Mouse (Mus musculus) heart, embryonic 15.5 days (tissue): Measurements from ENCODE around the gene Gm45837. TPM values are rescaled to one million over a fixed set of nuclear protein-coding genes. Genes with fewer than 3 reads are reported as not detected.

ENCODE experiments used
- ATAC-seq: fragments of 200-750 bp; cut with Nextera tagmentation; replicated peaks from 2 replicates; pipeline ENCODE4 v1.8.0; 2017; ENCODE audit warnings: low read depth, moderate TSS enrichment; ENCODE audit not compliant: insufficient number of reproducible peaks, insufficient read depth, low FRiP score
- H3K27ac ChIP-seq: fragments of 300-500 bp; sonication (generic); 2 replicates; pipeline ENCODE4 v1.5.1; 2015; ENCODE audit warnings: mild to moderate bottlenecking, inconsistent platforms
- H3K27me3 ChIP-seq: fragments of 300-500 bp; sonication (generic); 2 replicates; pipeline ENCODE4 v1.6.1; 2015; ENCODE audit warnings: inconsistent platforms
- H3K36me3 ChIP-seq: fragments of 300-500 bp; sonication (generic); 2 replicates; pipeline ENCODE4 v1.6.1; 2015; ENCODE audit warnings: mild to moderate bottlenecking, inconsistent platforms
- H3K4me1 ChIP-seq: fragments of 300-500 bp; sonication (generic); replicated peaks from 2 replicates; pipeline ENCODE4 v1.6.1; 2015; ENCODE audit warnings: inconsistent platforms
- H3K4me2 ChIP-seq: fragments of 300-500 bp; sonication (generic); 2 replicates; pipeline ENCODE4 v1.6.1; 2015; ENCODE audit warnings: inconsistent platforms, mild to moderate bottlenecking, moderate library complexity
- H3K4me3 ChIP-seq: fragments of 300-500 bp; sonication (generic); 2 replicates; pipeline ENCODE4 v1.5.1; 2015; ENCODE audit warnings: mild to moderate bottlenecking, inconsistent platforms
- H3K9ac ChIP-seq: fragments of 300-500 bp; sonication (generic); 2 replicates; pipeline ENCODE4 v1.6.1; 2015; ENCODE audit warnings: mild to moderate bottlenecking, inconsistent platforms
- H3K9me3 ChIP-seq: fragments of 300-500 bp; sonication (generic); replicated peaks from 2 replicates; pipeline ENCODE4 v1.6.1; 2016; ENCODE audit warnings: inconsistent platforms
- WGBS: fragments of 180-500 bp; shearing (Covaris S2); methylation state at CpG from one replicate; pipeline ENCODE4 v1.1.7; 2015; ENCODE audit warnings: mixed read lengths; 5-methylcytosine and 5-hydroxymethylcytosine counted together
- polyA plus RNA-seq: library from polyadenylated mRNA; unstranded; fragments of >200 nt; fragmentation: Nextera tagmentation; extraction: Ambion mirVana; gene quantifications from 2 replicates; pipeline ENCODE4 v1.2.1, GENCODE M21; 2015

The Gm45837 gene
- polyA plus RNA-seq, 1 experiment from 2014 or later = not detected

DNA sequence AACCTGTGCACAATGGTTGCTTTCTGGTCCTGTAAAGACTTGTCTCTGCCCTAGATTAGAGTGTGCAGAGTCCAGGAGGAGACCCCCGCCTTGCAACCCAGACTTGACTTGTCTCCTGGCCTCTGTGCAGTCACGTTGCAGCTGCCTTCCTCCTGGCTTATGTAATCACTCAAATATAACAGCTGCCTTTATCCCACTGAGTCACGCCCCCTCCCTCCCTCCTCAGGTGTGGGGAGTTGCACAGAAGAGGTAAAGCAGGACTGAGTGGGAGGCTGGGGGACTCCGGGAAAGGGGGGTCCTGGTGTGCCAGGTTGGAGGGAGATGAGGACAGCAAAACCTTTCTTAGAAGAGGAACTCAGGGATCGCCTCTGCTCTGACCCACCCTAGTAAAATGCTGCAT is 5.7 kb downstream of the Gm45837 start:
- Histone ChIP-seq H3K4me1 (peaks cover 25% of the 10 kb centered on the region), H3K27me3 (peaks cover 48% of the 10 kb centered on the region), H3K27ac (no peak overlapping the region), H3K9me3 (no peaks in the 10 kb centered on the region), H3K9ac (no peak overlapping the region), H3K4me2 (no peak overlapping the region), H3K4me3 (no peak overlapping the region), H3K36me3 (peaks cover under 1% of the 10 kb centered on the region; the same call in 1 of the 2 replicates)
- no peak for ATAC-seq
- 53% methylated on average over 5 of the region's 5 CpGs for WGBS

DNA sequence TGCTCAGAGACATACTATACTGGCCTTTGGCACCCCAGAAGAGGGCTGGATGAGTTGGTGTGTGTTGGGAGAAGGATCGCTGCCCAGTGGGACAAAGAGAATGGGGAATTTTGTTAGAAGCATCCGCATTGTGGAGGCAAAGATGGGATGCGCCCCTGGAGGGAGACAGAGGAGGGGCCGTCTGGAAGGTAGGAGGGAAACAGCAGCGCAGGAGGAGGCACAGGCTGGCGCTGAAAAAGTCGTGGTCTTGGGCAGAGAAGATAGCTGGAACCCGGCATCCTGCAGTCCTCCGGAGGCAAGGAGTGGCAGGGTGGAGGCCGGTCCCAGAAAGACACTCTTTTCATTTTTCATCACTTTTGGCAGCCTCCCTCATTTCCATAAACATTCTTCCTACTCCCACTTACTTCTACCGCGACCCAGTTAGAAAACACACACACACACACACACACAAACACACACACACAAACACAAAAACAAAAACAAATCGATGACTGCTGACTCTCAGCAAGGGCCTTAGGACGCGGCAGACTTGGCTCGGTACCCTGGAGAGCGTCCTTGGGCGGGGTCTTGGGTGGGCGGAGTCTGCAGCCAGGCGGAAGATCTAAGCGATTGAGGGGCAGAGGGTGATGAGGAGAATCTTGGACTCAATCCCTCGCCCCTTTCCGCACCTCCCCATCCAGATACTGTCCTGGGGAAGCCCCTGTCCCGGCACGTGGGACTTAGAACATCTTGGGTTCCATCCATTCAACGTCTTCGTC is 8.5 kb downstream of the Gm45837 start:
- peaks cover 71% of the 10 kb centered on the region for H3K27me3 ChIP-seq
- H3K27ac ChIP-seq = no peak overlapping the region
- WGBS = 4% methylated on average over 27 of the region's 27 CpGs
- H3K36me3 ChIP-seq = no peaks in the 10 kb centered on the region
- H3K4me3 ChIP-seq = no peak overlapping the region
- H3K9ac ChIP-seq = no peak overlapping the region
- no peaks in the 10 kb centered on the region for H3K9me3 ChIP-seq
- H3K4me2 ChIP-seq = no peak overlapping the region
- no peak for ATAC-seq
- H3K4me1 ChIP-seq = peaks cover 18% of the 10 kb centered on the region

DNA sequence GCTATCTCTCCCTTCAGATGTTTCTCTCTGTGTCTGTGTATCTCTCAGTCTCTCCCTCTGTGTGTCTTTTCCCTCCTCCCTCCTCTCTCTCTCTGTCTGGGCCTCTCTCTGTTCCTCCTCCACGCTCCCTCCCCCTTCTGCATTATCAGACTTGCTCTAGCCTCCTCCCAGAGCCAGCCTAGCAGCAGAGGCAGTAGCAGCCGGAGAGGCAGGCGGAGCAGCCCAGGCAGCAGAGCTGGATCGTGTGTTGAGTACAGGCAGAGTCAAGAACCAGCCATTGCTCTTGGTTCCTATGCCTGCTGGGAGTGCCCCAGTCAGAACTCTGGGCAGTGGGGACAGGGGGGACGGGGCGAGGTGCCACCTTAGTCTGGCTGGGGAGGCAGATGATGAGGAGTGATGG is 10.8 kb downstream of the Gm45837 start, which contains the start of gene Pde2a:
Pde2a (plus strand) TSS at position 163 of the 400 bp plus-strand sequence.
- 0 out of 2 replicates have a peak, but pooled peaks have one; percentile 11 for ATAC-seq
- H3K36me3 ChIP-seq = no peaks in the 10 kb centered on the region
- no peak within 1 kb of the TSS for H3K4me3 ChIP-seq
- H3K27ac ChIP-seq = no peak within 1 kb of the TSS
- H3K27me3 ChIP-seq = peaks cover 73% of the 10 kb centered on the region
- H3K9me3 ChIP-seq = no peaks in the 10 kb centered on the region
- WGBS = 13% methylated on average over 6 of the region's 6 CpGs
- no peak within 1 kb of the TSS for H3K9ac ChIP-seq
- H3K4me1 ChIP-seq = no peaks in the 10 kb centered on the region
- H3K4me2 ChIP-seq = no peak within 1 kb of the TSS

DNA sequence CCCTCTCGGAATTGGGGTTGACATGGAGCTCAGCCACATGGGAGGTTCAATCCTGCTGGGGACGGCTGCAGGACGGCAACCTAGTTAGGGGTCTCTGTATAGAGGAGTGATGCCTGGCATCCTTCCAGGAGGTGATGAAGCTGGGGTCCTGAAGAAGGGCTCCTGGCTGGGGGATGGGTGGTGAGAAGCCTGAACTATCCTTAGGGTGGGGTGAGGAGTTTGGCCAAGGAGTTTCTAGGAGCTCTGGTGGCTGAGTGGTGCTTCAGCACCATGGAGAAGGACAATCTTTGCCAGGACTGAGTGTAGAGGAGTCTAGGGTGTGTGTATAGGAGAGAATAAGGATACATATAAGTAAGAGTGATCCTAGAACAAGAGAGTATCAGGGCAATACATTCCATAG is 11.4 kb downstream of the Gm45837 start:
- Histone ChIP-seq H3K27me3 (peaks cover 70% of the 10 kb centered on the region), H3K4me3 (no peak overlapping the region), H3K36me3 (no peaks in the 10 kb centered on the region), H3K4me2 (no peak overlapping the region), H3K9me3 (no peaks in the 10 kb centered on the region), H3K9ac (no peak overlapping the region), H3K4me1 (no peaks in the 10 kb centered on the region), H3K27ac (no peak overlapping the region)
- 43% methylated on average over 3 of the region's 3 CpGs for WGBS
- ATAC-seq = 0 out of 2 replicates have a peak, but pooled peaks have one; percentile 15

DNA sequence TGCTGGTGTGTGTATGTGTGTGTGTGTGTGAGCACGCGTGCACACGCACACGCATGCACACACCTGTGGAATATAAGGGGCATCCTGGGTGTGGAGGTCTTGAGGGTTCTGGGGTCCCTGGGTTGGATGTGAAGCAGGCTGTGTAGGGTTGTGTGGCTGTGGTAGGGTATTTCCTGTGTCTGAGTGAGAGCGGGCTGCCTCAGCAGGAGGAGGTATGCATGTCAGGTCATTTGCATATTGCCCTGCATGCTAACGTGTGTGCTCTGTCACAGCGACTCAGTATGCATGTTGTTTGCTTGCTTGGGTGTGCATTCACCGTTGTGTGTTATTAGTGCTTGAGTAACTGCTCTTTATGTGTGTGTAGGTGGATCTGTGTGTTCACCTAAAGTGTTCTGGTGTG is 12.0 kb downstream of the Gm45837 start:
- Histone ChIP-seq H3K4me3 (no peak overlapping the region), H3K27me3 (peaks cover 64% of the 10 kb centered on the region), H3K4me2 (no peak overlapping the region), H3K4me1 (no peaks in the 10 kb centered on the region), H3K9ac (no peak overlapping the region), H3K27ac (no peak overlapping the region), H3K9me3 (no peaks in the 10 kb centered on the region), H3K36me3 (no peaks in the 10 kb centered on the region)
- no peak for ATAC-seq
- 76% methylated on average over 8 of the region's 8 CpGs for whole genome bisulfite sequencing

DNA sequence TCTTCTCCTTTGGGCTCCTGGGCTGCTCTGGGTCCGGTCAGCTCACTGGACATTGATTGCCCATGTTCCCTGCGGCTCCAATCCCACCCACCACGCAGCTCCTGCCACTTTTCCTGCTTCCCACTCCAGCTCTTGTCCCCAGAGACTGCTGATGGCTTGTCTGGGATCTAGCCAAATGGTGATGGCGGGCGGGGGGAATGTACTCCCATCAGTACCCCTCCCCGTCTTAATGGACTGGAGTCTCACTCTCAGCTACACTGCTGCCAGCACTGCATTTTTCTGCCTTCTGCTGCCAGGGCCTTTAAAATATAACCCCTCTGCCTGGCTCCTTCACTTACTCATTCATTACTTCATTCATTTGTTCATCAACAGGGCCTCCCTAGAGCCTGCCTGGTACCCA is 13.3 kb downstream of the Gm45837 start:
- no peak overlapping the region for H3K4me3 ChIP-seq
- H3K4me1 ChIP-seq = no peaks in the 10 kb centered on the region
- ATAC-seq = no peak; the same call in 1 of the 2 replicates
- H3K27ac ChIP-seq = no peak overlapping the region
- no peak overlapping the region for H3K9ac ChIP-seq
- no peaks in the 10 kb centered on the region for H3K9me3 ChIP-seq
- peaks cover 55% of the 10 kb centered on the region for H3K27me3 ChIP-seq
- 58% methylated on average over 6 of the region's 6 CpGs for WGBS
- no peaks in the 10 kb centered on the region for H3K36me3 ChIP-seq
- no peak overlapping the region for H3K4me2 ChIP-seq

DNA sequence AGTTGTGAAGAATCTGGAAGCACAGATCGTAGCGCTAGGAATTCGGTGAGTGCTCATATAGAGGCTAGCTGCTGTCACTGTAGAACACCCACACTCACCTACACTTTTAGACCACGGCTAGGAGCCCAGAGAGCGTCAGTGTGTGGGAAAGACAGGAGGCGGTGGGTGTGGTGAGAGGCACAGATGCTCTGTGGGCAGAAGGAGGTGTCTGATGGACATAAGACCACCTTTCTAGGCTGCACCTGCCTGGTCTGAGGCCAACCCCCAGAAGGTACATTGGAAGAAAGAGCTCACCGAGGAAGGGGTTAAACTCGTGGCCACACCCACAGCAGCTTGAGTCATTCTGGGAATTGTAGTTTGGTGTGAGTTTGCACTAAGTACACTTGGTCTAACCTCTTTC is 16.0 kb downstream of the Gm45837 start:
- Histone ChIP-seq H3K36me3 (no peaks in the 10 kb centered on the region), H3K4me2 (no peak overlapping the region), H3K4me1 (no peaks in the 10 kb centered on the region), H3K9ac (no peak overlapping the region), H3K27me3 (peaks cover 34% of the 10 kb centered on the region), H3K27ac (no peak overlapping the region), H3K4me3 (no peak overlapping the region), H3K9me3 (no peaks in the 10 kb centered on the region)
- ATAC-seq = no peak
- WGBS = 64% methylated on average over 8 of the region's 8 CpGs

DNA sequence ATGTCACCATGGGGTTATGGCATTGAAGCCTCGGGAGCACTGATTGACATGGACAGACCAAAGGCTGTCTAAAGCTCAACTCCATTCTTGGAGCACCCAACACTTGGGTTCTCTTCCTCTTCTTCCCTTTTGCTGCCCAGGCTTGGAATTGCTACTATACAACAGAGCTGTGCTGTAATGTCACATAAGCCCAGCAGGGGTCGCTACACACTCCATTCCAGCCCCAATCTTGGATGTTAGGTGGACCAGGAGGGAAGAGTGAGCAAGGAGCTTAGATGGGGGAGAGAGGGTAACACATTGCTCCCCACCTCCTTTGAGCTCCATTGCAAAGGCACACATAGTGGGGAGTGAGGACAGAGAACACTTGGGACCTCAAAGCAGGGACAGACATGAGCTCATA is 17.1 kb downstream of the Gm45837 start:
- ATAC-seq = no peak
- WGBS = 10% methylated on average over 2 of the region's 2 CpGs

DNA sequence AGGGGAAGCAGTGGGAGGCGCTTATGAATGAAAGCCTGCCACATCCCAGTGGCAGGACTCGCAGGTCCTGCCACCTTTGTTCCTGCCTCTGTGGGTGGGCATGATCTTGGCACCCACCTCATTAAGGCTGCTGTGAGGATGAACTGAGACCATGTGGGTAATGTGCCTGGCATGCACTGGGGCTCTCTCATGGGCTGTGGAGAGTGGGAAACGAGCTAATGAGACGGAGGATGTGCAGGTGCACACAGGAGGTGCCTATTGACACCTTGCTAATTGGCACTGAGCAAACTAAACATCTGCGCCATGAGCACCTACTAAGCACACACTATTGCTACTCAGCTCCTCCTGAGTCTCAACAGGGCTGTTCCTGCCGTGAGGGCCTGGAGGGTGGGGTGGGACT is 24.4 kb downstream of the Gm45837 start:
- H3K27me3 ChIP-seq = peaks cover 4% of the 10 kb centered on the region
- no peaks in the 10 kb centered on the region for H3K4me1 ChIP-seq
- no peak overlapping the region for H3K9ac ChIP-seq
- H3K4me3 ChIP-seq = no peak overlapping the region
- 58% methylated on average over 6 of the region's 6 CpGs for WGBS
- ATAC-seq = no peak
- H3K4me2 ChIP-seq = no peak overlapping the region
- H3K9me3 ChIP-seq = no peaks in the 10 kb centered on the region
- no peak overlapping the region for H3K27ac ChIP-seq
- no peaks in the 10 kb centered on the region for H3K36me3 ChIP-seq

More for the DNA sequence above, 17.1 kb downstream of the Gm45837 start:
- H3K36me3 ChIP-seq = no peaks in the 10 kb centered on the region
- H3K27ac ChIP-seq = no peak overlapping the region
- H3K9me3 ChIP-seq = no peaks in the 10 kb centered on the region
- H3K4me1 ChIP-seq = no peaks in the 10 kb centered on the region
- no peak overlapping the region for H3K4me3 ChIP-seq
- no peak overlapping the region for H3K4me2 ChIP-seq
- H3K27me3 ChIP-seq = peaks cover 25% of the 10 kb centered on the region
- H3K9ac ChIP-seq = no peak overlapping the region

DNA sequence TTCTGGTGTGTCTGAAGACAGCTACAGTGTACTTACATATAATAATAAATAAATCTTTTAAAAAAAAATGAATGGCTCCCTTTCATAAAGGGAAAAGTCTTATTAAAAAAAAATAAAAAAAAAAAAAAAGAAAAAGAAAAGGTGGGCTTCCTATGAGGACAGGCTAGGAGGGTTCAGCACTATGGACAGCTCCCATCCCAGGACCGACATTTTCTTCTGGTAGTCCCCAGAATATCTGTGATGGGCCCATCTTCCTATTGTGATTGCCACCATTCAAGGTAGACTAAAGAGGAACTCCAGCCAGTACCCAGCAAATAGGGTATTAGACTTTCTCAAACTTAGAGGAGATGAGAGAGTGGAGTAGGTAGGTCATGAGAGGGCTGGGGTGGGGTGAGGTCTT is 27.2 kb downstream of the Gm45837 start:
- no peak overlapping the region for H3K27ac ChIP-seq
- H3K27me3 ChIP-seq = peaks cover 7% of the 10 kb centered on the region
- no peak overlapping the region for H3K4me3 ChIP-seq
- WGBS = 15% methylated on average over 1 of the region's 1 CpGs
- H3K9ac ChIP-seq = no peak overlapping the region
- H3K4me2 ChIP-seq = no peak overlapping the region
- no peaks in the 10 kb centered on the region for H3K9me3 ChIP-seq
- H3K4me1 ChIP-seq = no peaks in the 10 kb centered on the region
- H3K36me3 ChIP-seq = no peaks in the 10 kb centered on the region
- ATAC-seq = no peak

DNA sequence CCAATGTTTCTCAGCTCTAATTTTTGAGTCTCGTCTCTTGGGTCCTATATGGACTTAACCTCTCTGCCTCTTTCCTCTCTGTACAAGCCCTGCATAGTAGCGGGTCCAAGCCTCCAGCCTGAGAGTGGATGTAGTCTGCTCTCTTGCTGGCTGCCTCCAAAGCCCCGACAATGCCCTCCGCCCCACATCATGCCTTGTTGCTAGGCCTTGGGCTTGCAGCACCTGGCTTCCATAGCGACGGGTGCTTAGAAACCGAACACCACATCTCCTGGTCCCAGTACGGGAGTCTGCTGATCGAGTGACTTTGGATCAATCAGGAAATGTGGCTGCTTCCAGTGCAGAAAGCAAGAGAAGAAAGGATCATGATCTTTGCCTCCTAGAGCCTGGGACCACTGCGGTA is 32.4 kb downstream of the Gm45837 start:
- Histone ChIP-seq H3K27ac (no peak overlapping the region), H3K9me3 (no peaks in the 10 kb centered on the region), H3K27me3 (peaks cover 26% of the 10 kb centered on the region), H3K4me3 (no peak overlapping the region), H3K4me2 (no peak overlapping the region), H3K9ac (no peak overlapping the region), H3K36me3 (no peaks in the 10 kb centered on the region), H3K4me1 (no peaks in the 10 kb centered on the region)
- no peak for ATAC-seq
- 71% methylated on average over 10 of the region's 10 CpGs for WGBS

DNA sequence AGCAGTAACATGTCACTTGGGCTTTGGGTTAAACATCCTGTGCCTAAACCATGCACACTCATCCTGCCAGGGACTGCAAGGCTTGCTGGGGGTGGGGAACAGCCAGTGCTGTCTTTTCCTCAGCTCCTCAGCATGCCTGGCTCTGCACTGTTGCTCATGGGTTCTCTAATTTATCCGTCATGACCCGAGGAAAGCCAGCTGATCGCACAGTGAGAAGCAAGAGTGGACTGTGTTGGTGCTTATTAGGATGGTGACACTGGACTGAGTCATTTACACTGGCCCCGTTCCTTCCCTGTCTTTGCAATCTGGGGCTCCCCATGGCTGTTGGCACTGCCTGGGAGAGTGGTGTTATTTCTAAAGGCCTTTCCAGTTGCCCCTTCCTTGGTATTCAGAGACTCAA is 33.5 kb downstream of the Gm45837 start:
- Histone ChIP-seq H3K4me1 (no peaks in the 10 kb centered on the region), H3K27me3 (peaks cover 34% of the 10 kb centered on the region)

More for the DNA sequence above, 33.5 kb downstream of the Gm45837 start:
- H3K27ac ChIP-seq = no peak overlapping the region
- ATAC-seq = no peak
- no peaks in the 10 kb centered on the region for H3K9me3 ChIP-seq
- no peak overlapping the region for H3K4me2 ChIP-seq
- no peak overlapping the region for H3K9ac ChIP-seq
- H3K36me3 ChIP-seq = no peaks in the 10 kb centered on the region
- WGBS = 86% methylated on average over 4 of the region's 4 CpGs
- H3K4me3 ChIP-seq = no peak overlapping the region
